Mouse (Mus musculus) myocyte (in vitro differentiated cells): ENCODE data around the gene Zfp169. TPM values are rescaled to one million over a fixed set of nuclear protein-coding genes. Genes with fewer than 3 reads are reported as not detected.

ENCODE experiments used
- H3K27me3 ChIP-seq: one replicate; pipeline ENCODE4 v1.6.1; 2011; ENCODE audit not compliant: control insufficient read depth, insufficient read depth, insufficient read length
- H3K36me3 ChIP-seq: one replicate; pipeline ENCODE4 v1.6.1; 2011; ENCODE audit not compliant: control insufficient read depth, insufficient read depth
- H3K4me2 ChIP-seq: one replicate; pipeline ENCODE4 v1.6.1; 2011; ENCODE audit warnings: low read depth, control low read depth
- H3K4me3 ChIP-seq: one replicate; pipeline ENCODE4 v1.5.1; 2011; ENCODE audit warnings: mild to moderate bottlenecking, control low read depth, moderate library complexity
- H3K79me2 ChIP-seq: one replicate; pipeline ENCODE4 v1.6.1; 2011; ENCODE audit not compliant: control insufficient read depth, insufficient read depth
- H3ac ChIP-seq: one replicate; pipeline ENCODE4 v1.6.1; 2011; ENCODE audit not compliant: control insufficient read depth, insufficient read length
- CEBPB ChIP-seq: IDR thresholded peaks from 2 replicates; pipeline ENCODE4 v1.6.1; 2011; ENCODE audit warnings: mild to moderate bottlenecking, moderate library complexity; ENCODE audit not compliant: poor library complexity, insufficient read depth, severe bottlenecking
- E2F4 ChIP-seq: IDR thresholded peaks from one replicate; pipeline ENCODE4 v1.6.1; 2011; ENCODE audit warnings: mild to moderate bottlenecking, control low read depth, moderate library complexity; ENCODE audit not compliant: insufficient read depth
- MAX ChIP-seq: IDR thresholded peaks from one replicate; pipeline ENCODE4 v1.6.1; 2011; ENCODE audit warnings: low read depth, mild to moderate bottlenecking, control low read depth
- MYOD1 ChIP-seq, 3 experiments: IDR thresholded peaks; one replicate each; pipeline ENCODE4 v1.6.1; 2011; ENCODE audit warnings: control low read depth in 2 of 3, low read depth in 2 of 3, mild to moderate bottlenecking in 2 of 3, moderate library complexity in 1 of 3; ENCODE audit not compliant: insufficient read length in 2 of 3, control insufficient read depth in 1 of 3
- MYOG ChIP-seq, 3 experiments: IDR thresholded peaks; one replicate each; pipeline ENCODE4 v1.6.1; 2011; ENCODE audit warnings: control low read depth in 2 of 3, low read depth in 2 of 3, mild to moderate bottlenecking in 2 of 3; ENCODE audit not compliant: insufficient read length in 2 of 3, control insufficient read depth in 1 of 3, insufficient read depth in 1 of 3
- POLR2A ChIP-seq: IDR thresholded peaks from one replicate; pipeline ENCODE4 v1.6.1; 2011; ENCODE audit warnings: low read depth, mild to moderate bottlenecking, control low read depth, moderate library complexity; ENCODE audit not compliant: insufficient read length
- POLR2AphosphoS2 ChIP-seq: IDR thresholded peaks from one replicate; pipeline ENCODE4 v1.6.1; 2011; ENCODE audit warnings: low read depth, control low read depth; ENCODE audit not compliant: insufficient read length
- REST ChIP-seq: IDR thresholded peaks from one replicate; pipeline ENCODE4 v1.6.1; 2011; ENCODE audit warnings: mild to moderate bottlenecking, control low read depth, moderate library complexity; ENCODE audit not compliant: insufficient read depth, insufficient read length
- SRF ChIP-seq: IDR thresholded peaks from one replicate; pipeline ENCODE4 v1.6.1; 2011; ENCODE audit warnings: low read depth; ENCODE audit not compliant: control insufficient read depth, insufficient read length
- TCF12 ChIP-seq: IDR thresholded peaks from one replicate; pipeline ENCODE4 v1.6.1; 2011; ENCODE audit warnings: mild to moderate bottlenecking, control low read depth; ENCODE audit not compliant: poor library complexity, insufficient read depth, severe bottlenecking
- TCF3 ChIP-seq: IDR thresholded peaks from one replicate; pipeline ENCODE4 v1.6.1; 2011; ENCODE audit warnings: low read depth, control low read depth; ENCODE audit not compliant: insufficient read length
- USF1 ChIP-seq: IDR thresholded peaks from one replicate; pipeline ENCODE4 v1.6.1; 2011; ENCODE audit warnings: low read depth, mild to moderate bottlenecking, control low read depth, moderate library complexity
- polyA plus RNA-seq: library from polyadenylated mRNA; unstranded; fragments of >200 nt; fragmentation: generic; extraction: Trizol; gene quantifications from one replicate; pipeline ENCODE4 v1.2.1, GENCODE M21; 2012; ENCODE audit warnings: missing spikeins

Gene Zfp169
- 1.6 TPM for polyA plus RNA-seq

DNA sequence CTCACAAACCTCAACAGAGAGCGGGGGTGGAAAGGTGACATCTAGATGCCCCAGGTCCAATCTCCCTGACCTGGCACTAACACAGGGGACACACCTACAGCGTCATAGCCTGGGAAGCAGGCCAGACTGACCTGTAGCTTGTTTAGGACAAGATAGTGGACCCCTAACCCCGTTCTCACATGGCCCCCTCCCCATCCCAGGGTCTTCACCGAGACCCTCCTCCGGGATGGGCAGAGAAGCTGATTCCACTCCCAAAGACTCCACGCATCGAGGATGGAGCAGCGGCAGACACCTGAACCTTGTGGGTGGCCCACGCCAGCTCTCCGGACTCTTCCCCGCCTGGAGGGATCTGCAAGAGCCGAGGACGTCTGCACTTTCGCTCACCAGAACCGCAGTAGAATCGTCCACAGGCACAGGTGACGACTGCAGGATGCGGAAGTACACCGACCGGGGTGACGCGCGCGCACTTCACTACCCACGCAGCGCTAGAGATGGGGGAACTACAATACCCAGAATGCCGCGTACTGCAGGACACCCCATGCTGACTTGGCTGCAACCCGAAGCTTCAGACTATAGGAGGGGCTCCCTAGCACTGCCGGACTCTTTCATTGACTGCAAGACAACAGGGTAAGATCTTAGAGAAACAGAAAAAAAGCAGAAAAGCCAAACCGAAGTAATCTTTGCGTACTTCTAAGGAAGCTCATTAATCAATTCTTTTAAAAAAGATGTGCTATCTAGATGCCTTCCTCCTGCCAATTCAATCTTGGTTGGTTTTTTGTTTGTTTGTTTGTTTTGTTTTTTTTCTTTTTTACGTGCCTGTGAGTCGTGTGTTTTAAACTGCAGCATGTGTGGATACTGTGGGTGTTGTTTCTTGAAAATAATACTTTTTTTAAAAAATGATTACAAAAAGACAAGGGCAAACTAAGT lies at the start of gene Zfp169, which contains the start of gene A830005F24Rik:
Gene Zfp169, minus strand, starts transcription at position 449 of the 927 bp plus-strand sequence.
Gene A830005F24Rik, plus strand, starts transcription at position 568 of the 927 bp plus-strand sequence.
- H3K4me2 ChIP-seq, result peak within 1 kb of the TSS; percentile 85

DNA sequence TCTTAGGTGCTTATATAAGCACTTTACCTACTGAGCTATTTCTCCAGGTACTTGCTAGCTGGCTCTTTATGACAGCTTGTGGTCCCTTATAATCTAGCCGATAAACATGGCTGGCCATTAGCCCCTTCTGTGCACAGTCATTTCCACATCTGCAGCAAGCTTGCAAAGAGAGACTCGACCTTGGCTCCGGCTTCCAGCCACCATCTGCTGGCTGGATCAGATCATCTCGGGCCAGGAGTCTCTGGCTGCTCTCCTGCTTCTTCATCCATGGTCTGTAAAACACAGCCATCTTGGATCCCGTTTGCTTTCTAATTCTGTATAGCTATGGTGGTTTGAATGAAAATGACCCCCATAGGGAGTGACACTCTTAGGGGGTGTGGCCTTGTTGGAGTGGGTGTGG lies 49.1 kb upstream of the Zfp169 start:
- no peak for TF ChIP-seq POLR2A
- no peak for TF ChIP-seq SRF
- TF ChIP-seq TCF12, result no peak
- no peak for TF ChIP-seq REST
- no peak for TF ChIP-seq CEBPB
- no peak for TF ChIP-seq POLR2AphosphoS2
- no peak for TF ChIP-seq USF1
- TF ChIP-seq MYOD1 (IDR thresholded peaks at IDR 0.05; ENCODE audit: control insufficient read depth in 1 of 3, insufficient read length in 2 of 3, low read depth in 2 of 3), result no peak
- TF ChIP-seq E2F4, result no peak
- TF ChIP-seq MYOG (IDR thresholded peaks at IDR 0.05; ENCODE audit: control insufficient read depth in 1 of 3, insufficient read depth in 1 of 3, insufficient read length in 2 of 3, low read depth in 2 of 3), result no peak
- Histone ChIP-seq H3K4me3 (no peak overlapping the region), H3K27me3 (no peaks in the 10 kb centered on the region), H3K79me2 (no peaks in the 10 kb centered on the region), H3K36me3 (no peaks in the 10 kb centered on the region), H3K4me2 (no peak overlapping the region), H3ac (no peak overlapping the region)

More for the DNA sequence above, at the start of gene Zfp169, which contains the start of gene A830005F24Rik:
- H3K79me2 ChIP-seq, result no peaks in the 10 kb centered on the region
- peak in 1 of 3 experiments; percentile 25 for TF ChIP-seq MYOG (IDR thresholded peaks at IDR 0.05; ENCODE audit: control insufficient read depth in 1 of 3, insufficient read depth in 1 of 3, insufficient read length in 2 of 3, low read depth in 2 of 3)
- no peak for TF ChIP-seq USF1
- TF ChIP-seq POLR2A, result peak; percentile 78
- TF ChIP-seq POLR2AphosphoS2, result peak; percentile 82
- TF ChIP-seq MYOD1 (IDR thresholded peaks at IDR 0.05; ENCODE audit: control insufficient read depth in 1 of 3, insufficient read length in 2 of 3, low read depth in 2 of 3), result peak in 1 of 3 experiments; percentile 53
- peak within 1 kb of the TSS; percentile 11 for H3ac ChIP-seq
- no peaks in the 10 kb centered on the region for H3K27me3 ChIP-seq
- peak within 1 kb of the TSS; percentile 59 for H3K4me3 ChIP-seq
- no peaks in the 10 kb centered on the region for H3K36me3 ChIP-seq

DNA sequence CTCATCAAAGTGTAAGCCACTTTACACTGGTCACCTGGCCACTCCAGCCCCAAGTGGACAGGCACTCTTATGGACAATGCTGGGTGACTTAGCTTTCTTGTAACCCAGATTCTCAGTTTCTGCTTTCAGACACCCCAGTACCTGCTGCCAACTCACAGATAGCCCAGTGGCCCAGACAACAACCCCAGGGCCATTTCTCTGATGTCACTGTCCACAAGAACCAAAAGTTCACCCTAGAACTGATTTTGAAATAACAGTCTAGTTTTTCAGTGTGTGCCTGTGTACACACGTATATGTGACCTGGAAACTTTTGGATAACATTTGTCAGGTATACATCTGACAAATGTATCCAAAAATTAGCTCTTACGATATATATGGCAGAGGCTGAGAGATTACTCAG lies 48.2 kb upstream of the Zfp169 start:
- Histone ChIP-seq H3ac (no peak overlapping the region), H3K4me2 (no peak overlapping the region), H3K27me3 (no peaks in the 10 kb centered on the region), H3K4me3 (no peak overlapping the region), H3K79me2 (no peaks in the 10 kb centered on the region), H3K36me3 (no peaks in the 10 kb centered on the region)
- TF ChIP-seq POLR2A (no peak), USF1 (no peak)

DNA sequence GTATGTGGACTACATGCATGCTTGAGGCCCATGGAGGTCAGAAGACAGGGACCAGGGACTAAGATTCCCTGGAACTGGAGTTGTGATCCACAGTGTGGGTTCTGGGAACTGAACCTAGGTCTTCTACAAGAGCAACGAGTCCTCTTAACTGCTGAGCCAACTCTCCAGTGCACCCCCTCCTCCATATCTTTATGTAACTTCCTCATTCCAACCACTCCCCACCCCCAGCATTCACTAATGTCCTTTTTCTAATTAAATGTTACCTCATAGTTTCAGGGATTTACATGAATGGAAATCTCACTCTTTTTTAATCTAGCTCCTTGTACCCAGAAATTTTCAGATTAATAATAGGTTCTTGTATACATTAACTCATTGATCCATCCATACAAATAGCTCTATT lies 42.7 kb upstream of the Zfp169 start:
- Histone ChIP-seq H3K36me3 (no peaks in the 10 kb centered on the region), H3K79me2 (no peaks in the 10 kb centered on the region), H3ac (no peak overlapping the region), H3K27me3 (no peaks in the 10 kb centered on the region), H3K4me3 (no peak overlapping the region), H3K4me2 (no peak overlapping the region)
- TF ChIP-seq TCF3 (no peak), MAX (no peak), SRF (no peak), E2F4 (no peak), CEBPB (no peak), POLR2AphosphoS2 (no peak), TCF12 (no peak), REST (no peak), POLR2A (no peak), USF1 (no peak), MYOG (IDR thresholded peaks at IDR 0.05; ENCODE audit: control insufficient read depth in 1 of 3, insufficient read depth in 1 of 3, insufficient read length in 2 of 3, low read depth in 2 of 3) (no peak), MYOD1 (IDR thresholded peaks at IDR 0.05; ENCODE audit: control insufficient read depth in 1 of 3, insufficient read length in 2 of 3, low read depth in 2 of 3) (no peak)

DNA sequence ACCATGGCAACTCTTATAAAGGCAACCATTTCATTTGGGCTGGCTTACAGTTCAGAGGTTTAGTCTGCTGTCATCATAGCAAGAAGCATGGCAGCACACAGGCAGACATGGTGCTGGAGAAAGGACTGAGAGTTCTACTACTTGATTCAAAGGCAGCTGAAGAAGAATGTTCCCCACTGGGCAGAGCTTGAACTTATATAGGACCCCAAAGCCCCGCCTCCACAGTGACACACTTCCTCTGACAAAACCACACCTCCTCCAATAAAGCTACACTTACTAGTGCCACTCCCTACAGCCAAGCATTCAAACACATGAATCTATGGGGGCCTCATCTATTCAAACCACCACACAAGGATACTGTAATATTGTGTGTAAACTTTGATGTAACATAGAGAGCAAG lies 41.3 kb upstream of the Zfp169 start:
- Histone ChIP-seq H3K27me3 (no peaks in the 10 kb centered on the region), H3K79me2 (no peaks in the 10 kb centered on the region), H3ac (no peak overlapping the region), H3K4me2 (no peak overlapping the region), H3K4me3 (no peak overlapping the region), H3K36me3 (no peaks in the 10 kb centered on the region)
- no peak for TF ChIP-seq REST
- TF ChIP-seq POLR2AphosphoS2, result no peak
- TF ChIP-seq E2F4, result no peak
- no peak for TF ChIP-seq MYOG (IDR thresholded peaks at IDR 0.05; ENCODE audit: control insufficient read depth in 1 of 3, insufficient read depth in 1 of 3, insufficient read length in 2 of 3, low read depth in 2 of 3)
- no peak for TF ChIP-seq CEBPB
- TF ChIP-seq TCF3, result no peak
- TF ChIP-seq POLR2A, result no peak
- no peak for TF ChIP-seq SRF
- no peak for TF ChIP-seq USF1
